Mouse (Mus musculus): ENCODE results near the gene Il31ra.
"Not testable (repeated sequence)": the region's sequence is repeated elsewhere in the genome, so short reads cannot be mapped to it uniquely, and the experiment has no call there.

The Il31ra gene

DNA sequence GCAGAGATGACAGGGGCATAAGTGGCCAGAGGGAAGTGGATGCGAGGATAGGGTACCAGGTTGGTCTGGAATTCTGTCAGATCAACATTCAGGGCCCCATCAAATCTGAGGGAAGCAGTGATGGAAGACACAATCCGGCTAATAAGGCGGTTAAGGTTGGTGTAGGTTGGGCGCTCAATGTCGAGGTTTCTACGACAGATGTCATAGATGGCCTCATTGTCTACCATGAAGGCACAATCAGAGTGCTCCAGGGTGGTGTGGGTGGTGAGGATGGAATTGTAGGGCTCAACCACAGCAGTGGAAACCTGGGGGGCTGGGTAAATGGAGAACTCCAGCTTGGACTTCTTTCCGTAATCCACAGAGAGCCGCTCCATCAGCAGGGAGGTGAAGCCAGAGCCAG lies at the start of gene Il31ra:
Il31ra (minus strand) TSS at position 101 of the 400 bp plus-strand sequence.
- not testable (repeated sequence) for DNase-seq

DNA sequence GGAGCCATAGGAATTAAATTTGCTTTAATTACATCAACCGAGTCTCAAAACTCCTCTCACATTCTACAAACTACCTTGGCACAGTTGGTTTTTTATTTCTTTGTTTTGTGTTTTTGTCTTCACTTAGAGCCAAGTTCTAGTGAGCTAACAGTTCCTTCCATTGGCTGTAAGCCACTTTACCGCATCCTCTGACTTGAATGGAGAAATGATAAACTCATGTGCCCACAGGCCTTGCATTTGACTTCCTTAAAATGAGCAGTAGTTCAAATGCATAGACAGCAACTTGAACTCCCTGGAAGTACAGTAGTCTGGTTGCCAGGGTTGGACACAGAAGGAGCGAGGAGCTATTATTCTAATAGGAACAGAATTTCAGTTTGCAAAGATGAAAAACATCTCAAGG lies 48.7 kb upstream of the Il31ra start:
- no peak for DNase-seq

DNA sequence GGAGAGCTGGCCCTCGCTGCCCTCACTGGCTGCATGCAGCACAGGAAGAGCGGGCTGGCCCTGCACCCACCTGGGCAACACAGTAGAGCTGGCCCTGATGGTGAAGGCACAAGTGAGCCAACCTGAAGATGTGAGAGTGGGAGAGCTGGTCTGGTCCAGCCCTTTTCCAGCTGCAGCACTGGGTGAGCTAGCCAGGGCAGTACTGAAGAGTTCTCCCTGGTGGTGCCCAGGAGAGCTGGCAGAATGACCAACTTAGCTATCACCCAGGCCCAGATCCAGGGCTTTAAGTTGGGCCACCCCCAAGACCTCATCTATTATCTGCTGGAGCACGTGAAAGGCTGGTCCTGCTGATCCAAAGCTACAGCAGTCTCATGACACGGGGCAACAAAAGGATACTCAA lies 45.0 kb upstream of the Il31ra start:
- DNase-seq, result no peak

DNA sequence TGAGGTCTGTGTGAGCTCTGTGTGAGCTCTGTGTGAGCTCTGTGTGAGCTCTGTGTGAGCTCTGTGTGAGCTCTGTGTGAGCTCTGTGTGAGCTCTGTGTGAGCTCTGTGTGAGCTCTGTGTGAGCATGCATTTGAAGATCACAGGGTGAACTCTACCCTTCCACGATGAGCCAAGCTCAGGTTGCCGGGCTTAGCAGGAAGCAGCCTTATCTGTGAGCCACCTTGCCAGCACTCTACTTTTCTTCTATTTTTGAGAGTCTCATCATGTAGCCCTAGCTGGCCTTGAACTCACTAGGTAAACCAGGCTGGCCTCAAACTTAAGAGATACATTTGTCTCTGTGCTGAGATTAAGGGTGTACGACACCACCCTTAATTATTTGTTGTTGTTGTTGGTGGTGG lies 42.3 kb upstream of the Il31ra start:
- DNase-seq, result no peak

DNA sequence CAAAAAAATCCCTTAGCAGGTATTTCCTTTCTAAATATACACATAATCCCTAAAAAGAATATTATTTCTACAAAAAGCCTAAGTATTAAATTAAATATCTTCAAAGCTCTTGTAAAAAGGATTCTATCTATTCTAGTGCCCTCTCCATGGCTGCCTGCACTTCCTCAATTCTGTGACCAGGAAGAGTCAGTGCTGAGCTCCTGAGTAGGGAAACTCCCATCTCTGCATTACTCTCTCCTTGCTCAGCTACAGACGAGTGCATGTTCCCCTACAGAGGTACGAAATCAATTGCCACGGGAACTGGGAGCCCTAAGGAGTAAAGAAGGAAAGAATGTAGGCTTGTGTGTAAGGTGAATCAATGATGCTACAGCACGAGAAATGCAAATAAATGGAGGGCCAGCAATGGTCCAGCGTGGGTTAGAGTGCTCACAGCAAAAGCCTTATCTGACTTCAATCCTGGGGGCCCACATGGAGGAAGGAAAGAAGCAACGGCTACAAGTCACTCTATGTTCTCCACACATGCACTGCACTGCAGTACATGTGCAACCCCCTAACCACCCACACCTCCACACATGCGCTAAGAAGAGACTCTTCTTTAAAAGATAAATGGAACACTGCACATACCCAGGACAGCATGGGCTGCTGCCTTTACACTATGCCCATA lies 41.1 kb upstream of the Il31ra start:
- DNase-seq, result no peak

DNA sequence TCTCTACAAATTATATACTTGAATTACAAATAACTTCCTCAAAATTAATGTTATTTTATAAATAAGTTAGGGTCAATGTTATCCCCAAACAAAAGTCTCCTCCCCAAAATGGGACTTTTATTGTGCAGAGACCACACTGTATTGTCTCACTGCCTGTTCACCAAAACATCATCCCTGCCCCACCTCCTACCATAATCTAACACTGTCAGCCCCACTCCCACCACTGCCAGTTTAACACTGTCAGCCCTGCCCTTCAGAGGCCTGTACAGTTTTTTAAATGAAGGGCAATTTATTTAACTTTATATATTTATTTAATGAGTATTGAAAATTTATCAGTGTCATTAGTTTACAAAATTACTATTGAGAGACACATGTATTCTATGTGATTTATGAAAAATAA lies 31.4 kb upstream of the Il31ra start:
- no peak for DNase-seq

DNA sequence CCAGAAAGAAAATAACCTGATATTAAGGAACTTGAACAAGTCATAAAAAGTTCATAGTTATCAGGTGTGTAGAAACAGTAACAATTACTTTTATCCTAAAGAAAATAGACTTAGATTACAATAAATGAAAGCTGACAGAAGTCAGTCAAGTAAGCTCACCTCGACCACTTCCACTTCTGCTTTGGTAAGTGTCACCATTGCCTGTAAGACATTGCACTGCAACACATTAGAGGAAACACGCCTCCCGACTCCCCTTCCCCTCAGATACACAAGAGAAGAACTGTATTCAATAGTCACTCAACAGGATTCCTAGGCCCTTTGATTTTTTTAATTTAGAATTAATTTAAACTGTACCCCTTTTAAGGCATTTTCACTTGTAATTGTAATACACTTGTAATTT lies 30.5 kb upstream of the Il31ra start:
- DNase-seq, result no peak

DNA sequence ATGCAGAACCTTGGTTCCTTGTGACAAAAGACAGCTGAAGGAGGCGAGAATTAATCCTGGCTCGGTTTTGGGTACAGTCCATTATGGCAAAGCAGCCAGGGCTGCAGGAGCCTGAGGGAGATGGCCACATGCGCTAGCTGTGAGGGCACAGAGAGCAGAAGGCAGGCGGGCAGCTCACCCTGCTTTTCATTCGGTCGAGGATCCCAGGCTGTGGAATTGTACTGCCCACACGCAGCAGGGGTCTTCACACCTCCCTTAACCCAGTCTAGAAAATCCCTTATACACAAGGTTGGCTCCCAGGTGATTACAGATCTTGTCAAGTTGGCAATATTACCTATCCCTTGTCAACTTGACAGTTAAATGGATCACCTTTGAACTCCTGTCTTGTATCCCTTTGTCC lies 29.5 kb upstream of the Il31ra start:
- DNase-seq, result no peak

DNA sequence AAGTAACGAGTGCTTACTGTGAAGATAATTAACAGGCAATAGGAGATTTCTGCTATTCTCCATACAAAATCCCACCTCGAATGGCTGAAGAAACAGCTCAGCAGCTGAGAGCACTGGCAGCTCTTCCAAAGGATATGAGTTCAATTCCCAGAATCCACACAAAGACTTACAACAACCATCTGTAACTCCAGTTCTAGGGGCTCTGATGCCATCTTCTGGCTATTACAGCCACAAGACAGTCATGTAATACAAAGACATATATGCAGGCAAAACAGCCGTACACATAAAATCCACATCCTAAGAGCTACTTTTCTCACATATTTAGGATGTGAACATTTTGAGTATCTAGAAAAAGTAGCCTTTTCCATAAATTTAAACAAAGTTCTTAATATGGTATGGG lies 27.4 kb upstream of the Il31ra start:
- DNase-seq, result no peak

DNA sequence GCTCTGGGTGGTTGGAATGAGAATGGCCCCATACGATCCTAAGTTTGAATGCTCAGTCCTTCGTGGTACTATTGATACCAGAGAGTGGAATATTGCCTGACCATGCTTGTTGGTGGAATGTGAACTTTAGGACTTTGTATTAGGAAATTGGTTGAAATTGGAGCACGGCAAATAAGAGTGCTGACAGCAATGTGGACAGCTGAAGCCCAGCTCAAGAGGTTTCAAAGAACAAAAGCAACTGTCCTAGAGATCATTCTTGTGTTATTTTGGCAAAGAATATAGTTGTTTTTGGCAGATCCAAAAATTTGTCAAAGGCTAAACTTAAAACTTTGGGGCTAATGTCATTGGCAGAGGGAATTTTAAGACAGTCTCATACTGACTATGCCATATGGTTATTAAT lies 14.4 kb upstream of the Il31ra start:
- no peak for DNase-seq

DNA sequence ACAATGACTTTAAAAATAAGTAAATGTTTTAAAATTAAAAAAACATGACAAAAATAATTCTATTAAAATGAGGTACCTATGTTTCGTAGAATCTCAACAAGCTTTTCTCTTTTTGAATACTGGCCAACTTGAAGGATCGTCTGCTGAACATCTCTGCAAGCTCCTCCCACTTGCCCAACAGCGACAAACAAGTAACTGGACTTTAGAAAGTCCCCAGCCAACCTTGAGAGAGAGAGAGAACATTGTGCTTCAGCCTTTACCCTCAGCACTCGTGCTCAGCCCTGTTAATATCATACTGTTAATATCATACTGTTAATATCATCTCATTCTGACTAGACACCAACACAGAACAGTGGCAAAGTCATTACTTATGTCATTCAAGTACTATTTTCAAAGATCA lies 10.3 kb upstream of the Il31ra start:
- no peak for DNase-seq

DNA sequence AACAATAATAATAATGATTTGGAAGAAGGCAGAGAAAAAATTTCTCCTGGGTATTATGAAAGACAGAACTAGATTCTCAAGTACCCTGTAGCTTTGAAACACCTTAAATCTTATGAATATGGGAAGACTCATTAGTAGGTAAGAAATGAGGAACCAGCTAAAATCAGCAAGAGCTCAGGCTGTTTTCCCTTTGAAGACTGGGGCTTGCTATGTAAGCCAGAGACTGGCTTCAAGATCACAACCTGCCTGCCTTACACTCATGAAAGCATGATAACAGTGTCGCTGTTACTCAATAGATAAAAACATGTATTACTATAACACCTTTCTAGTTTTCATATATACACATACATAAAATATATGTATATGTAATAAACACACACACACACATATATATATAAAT lies 9.7 kb upstream of the Il31ra start:
- no peak for DNase-seq

DNA sequence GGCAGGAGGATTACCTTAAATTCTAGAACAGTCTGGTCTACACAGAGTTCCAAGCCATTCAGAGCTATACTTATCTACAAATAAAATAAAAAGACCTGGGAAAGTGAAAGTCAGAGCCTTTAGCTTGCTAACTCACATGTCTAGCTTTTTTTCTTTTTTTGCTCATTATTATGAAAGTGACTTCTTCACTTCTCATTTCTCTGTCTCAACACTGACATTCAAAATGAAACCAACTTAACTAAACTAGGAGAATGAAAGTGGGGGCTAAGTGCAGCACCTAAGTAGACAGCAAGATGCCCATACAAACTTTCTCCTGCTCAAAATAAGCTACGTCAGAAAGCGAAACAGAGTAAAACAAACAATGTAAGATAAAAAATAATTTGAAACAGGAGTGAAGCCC lies 8.4 kb upstream of the Il31ra start:
- no peak for DNase-seq

DNA sequence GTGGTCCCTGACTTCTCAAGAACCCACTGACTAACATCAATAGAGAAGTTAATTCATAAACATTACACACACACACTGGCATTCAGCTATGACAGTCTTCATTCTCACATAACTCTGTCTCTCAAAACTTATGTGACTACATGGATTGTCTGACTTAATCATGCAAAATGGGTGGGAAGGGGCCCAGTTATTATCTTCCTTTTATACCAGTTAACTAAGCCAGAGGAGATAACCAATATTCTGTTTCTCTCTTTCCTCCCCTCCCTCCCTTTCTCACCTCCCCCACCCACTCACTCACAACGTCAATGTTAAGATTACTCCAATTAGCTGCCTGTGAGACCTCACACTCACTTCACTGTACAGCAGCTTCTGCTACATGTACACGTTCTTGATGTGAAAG lies 3.9 kb downstream of the Il31ra start:
- DNase-seq, result no peak

DNA sequence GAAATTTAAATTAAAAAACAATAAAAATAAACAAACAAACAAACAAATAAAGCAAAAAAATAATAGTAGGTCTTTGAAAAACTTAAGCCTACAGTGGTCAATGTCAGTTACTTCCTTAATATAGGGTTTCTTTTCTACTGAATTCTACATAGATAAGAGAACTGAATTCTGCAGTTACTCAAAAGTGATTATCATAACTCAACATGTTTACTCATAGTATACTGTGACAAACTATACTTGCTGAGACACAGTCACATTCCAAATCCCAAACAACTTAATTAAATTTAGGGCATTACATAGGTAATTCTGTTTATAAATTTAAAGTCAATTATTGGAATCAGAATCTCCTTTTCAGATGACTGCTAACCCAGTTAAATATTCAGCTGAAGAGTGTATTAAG lies 4.5 kb downstream of the Il31ra start:
- DNase-seq, result no peak

DNA sequence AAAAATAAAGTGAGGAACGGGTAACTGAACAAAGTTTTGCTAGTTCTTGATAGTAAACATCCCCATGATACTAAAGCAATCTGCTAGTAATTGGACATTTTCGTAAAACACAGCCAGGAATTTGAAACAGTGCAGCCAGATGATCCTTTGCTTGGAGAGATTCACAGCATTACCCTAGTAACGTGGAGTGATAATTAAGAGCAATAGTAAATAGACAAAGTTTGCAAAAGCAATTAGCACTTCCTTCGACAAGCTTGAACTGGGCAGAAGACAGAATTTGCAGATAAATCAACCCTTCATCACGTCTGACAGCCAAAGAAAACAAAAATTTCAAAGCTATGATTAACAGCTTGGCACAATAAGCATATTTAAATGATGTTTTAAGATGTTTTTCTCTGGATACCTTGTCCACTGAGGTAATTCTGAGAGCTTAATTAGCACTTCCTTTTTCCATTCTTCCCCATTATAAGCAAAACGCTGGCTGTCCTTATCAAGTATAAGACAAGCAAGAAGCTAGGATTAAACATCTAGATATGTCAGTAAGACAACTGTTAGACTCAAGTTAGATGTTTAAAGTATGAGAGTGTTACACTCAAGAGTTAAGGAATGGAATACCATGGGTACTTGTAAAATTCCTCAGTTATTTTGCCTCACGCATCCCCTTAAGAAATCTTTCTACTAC lies 9.5 kb downstream of the Il31ra start:
- no peak for DNase-seq

DNA sequence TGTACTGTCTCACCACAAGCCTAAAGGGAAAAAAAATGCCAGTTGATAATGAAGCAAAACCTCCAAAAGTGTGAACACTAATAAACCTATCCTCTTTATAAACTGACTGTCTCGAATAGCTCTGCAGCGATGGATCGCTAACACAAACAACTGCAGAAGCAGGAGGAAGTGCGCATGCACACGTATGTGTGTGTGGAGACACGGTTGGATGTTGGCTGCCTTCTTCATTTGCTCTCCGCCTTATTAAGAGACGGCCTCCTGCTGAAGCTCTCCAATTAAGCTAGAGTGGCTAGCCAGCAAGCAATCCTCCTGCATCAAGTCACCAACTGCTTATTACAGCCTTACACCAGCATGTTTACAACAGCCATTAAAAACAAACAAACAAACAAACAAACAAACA lies 11.9 kb downstream of the Il31ra start:
- no peak for DNase-seq

DNA sequence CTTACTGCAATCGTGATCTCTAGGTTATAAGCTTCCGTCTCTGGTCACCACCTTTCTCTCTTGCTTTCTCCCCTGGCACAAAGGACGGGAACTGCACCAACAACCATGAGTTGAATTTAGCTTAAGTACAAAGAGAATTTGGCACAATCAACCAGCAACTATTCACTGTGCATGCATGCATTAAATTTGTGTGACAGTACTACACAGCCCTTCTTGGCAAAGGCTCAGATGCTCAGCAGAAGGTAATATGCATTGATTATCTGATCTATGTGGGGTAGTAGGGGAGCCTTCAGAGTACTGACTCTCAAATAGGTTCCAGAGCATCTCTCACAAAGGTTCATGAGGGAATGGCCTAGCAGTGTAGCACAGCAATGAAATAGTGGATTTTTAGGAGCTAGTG lies 12.4 kb downstream of the Il31ra start:
- no peak for DNase-seq

DNA sequence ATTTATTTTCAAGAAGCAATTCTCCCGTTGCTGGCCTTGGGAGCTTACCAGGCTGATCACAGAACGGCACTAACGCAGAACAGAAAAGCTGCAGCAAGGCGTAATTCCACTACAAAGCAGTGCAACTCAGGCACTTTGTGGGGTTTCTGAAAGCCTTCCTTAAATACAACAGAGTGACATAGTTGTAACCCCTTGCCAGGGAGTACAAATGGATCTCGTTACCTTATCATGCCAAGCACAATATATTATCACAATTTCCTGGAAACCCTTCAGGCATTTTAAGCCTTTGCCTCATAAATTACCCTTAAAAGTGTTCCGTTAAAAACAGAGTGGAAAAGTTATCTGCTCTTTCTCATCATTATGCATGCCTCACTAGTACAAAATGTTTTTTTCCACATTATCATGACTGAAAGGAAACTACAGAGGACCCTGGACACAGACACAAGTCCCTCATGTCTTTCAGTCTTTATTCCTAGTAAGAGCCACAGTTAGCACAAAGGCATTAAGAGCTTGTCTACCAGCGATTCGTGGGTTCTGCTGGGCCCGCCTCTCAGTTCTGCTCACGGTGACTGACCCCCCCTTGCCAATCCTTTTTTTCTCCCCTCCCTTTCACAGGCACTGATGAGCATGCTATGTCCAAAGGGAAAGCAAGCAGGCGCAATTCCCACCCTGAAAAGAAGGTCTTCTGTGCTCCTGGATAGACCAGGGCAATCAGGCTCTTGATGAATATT lies 13.4 kb downstream of the Il31ra start:
- DNase-seq, result peak; percentile 9

DNA sequence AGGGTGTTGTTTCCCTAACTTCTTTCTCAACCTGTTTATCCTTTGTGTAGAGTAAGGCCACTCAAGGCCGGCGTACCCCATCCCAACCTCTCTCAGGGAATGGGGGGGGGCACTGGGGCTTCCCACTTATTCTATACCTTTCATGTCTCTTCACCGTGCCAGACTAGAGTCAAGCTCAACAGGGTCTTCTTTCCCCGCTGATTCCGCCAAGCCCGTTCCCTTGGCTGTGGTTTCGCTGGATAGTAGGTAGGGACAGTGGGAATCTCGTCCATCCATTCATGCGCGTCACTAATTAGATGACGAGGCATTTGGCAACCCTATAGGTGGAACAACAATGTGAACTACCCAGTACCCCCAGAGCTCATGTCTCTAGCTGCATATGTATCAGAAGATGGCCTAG lies 16.1 kb downstream of the Il31ra start:
- peak; percentile 99 for DNase-seq

DNA sequence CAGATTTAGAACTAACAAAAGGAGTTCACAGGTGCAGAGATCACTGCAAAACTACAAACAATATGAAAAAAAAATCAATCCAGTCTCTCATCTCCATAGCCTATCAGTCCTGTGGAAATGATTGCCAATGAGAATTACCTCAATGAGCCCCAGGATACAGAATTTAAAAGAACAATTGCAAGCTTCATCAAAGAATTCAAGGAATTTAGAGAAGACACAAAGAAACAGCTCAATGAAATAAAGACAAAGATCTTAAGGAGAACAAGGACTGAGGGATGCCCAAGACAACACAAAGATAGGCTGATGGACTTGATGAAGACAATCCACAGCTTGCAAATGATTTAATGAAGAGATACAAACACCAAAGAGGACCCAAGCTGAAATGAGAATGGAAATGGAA lies 20.4 kb downstream of the Il31ra start:
- DNase-seq, result no peak

DNA sequence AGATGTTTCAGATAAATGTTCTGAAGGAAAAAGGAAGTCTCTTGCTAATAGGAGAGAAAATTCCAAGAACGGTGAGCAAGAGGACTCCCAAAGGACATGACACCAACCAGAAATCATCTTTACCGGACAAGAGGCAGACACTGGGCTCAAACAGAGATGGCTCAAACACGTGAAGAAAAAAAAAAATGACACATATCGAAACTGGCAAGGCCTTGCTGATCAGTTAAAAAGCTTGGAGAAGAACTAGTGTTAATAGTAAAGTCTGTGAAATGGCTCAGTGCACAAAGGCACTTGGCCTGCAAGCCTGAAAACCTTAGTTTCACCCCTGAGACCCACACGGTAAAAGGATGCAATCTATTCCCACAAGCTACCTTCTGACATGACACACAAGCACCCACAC lies 23.4 kb downstream of the Il31ra start:
- DNase-seq, result no peak

DNA sequence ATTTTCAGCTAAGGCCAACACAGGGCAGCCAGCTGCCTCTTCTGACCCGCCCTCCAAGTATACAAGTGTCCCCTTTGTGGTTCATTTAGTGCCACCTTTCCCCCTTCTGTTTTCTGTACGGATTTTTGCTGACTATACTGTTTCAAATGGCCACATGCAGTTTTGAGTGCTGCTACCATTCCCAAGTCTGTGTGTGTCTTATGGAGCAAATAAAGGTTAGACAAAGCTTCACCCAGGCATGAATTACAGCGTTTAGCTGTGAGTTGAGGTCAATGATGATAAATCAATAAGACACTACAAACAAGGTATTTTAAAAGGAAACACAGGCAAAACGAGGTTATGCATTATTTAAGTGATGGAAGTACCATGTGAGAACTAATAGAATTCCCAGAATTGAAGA lies 24.6 kb downstream of the Il31ra start:
- DNase-seq, result no peak

DNA sequence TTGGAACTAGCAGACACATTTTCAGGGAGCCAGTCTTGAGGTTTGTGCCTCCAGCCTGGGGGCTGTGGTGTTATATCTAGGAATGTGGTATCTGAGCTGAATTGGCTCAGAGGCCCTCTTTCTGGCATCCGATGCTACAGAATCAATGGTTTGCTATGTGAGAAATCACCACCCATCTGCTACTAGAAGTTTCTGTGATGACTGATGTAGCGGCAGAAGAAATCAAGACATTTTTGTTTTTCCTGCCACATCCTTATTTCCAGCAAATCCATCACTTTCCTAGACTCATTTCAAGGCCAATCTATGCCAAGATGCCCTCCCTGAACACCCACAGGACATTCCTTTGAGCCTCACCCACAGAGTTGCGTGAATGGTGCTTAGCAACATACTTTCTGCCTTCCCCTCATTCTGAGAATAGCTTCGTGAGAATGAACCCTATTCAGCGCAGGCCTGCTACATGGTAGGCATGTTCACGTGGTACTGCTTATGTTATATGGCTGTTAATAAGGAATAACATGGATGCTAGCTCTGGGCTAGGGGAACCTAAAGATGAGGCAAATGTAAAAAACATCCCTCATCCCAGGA lies 33.5 kb downstream of the Il31ra start:
- no peak for DNase-seq
